Mouse (Mus musculus): ENCODE results near the gene Runx2. TPM values are rescaled to one million over a fixed set of nuclear protein-coding genes. Genes with fewer than 3 reads are reported as not detected.

Runx2 gene
- total and polyA plus RNA-seq, 3 experiments: not detected

DNA sequence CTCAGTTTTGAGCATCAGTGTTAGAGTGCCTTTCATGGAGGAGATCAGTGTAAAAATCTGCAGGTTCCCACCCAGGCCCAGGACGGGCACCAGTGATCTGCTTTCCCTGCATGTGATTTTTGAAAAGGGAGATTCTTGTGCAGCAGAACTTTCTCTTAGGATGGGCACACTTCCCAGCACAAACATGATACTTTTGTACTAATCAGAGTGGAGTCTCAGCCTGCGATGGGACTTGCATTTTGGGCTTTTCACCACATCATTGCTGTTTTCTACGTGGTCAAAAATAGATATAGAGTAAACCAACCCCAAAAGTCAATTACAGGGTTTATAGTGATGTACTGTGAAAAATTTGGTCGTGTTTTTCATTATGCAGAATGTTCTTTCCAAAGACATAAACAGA is 27.6 kb upstream of the Runx2 start:
- TF ChIP-seq CTCF (IDR thresholded peaks at IDR 0.05 in 2 of 3, conservative IDR thresholded peaks at IDR 0.05 in 1 of 3; ENCODE audit: control insufficient read depth in 1 of 3, insufficient read depth in 1 of 3, low read depth in 2 of 3, low read length in 3 of 3, poor library complexity in 1 of 3, severe bottlenecking in 1 of 3) (no peak), MAFK (IDR thresholded peaks at IDR 0.05; ENCODE audit: borderline replicate concordance, low read depth, low read length) (no peak), SMC3 (IDR thresholded peaks at IDR 0.05; ENCODE audit: low read depth, low read length) (no peak), ELF1 (IDR thresholded peaks at IDR 0.05; ENCODE audit: low read depth, low read length) (no peak), KAT2A (conservative IDR thresholded peaks at IDR 0.05; ENCODE audit: low read depth, low read length) (no peak), RCOR1 (IDR thresholded peaks at IDR 0.05; ENCODE audit: low read depth, low read length) (no peak), POLR2A (IDR thresholded peaks at IDR 0.05; ENCODE audit: control insufficient read depth in 1 of 2, insufficient read depth in 1 of 2, low read depth in 1 of 2, low read length in 2 of 2, poor library complexity in 1 of 2) (no peak), BHLHE40 (IDR thresholded peaks at IDR 0.05; ENCODE audit: borderline replicate concordance, low read depth, low read length) (no peak), MAZ (IDR thresholded peaks at IDR 0.05; ENCODE audit: low read depth, low read length) (no peak), USF2 (IDR thresholded peaks at IDR 0.05; ENCODE audit: borderline replicate concordance in 1 of 2, insufficient read depth in 1 of 2, low read depth in 1 of 2, low read length in 2 of 2) (no peak), ZMIZ1 (IDR thresholded peaks at IDR 0.05; ENCODE audit: low read depth, low read length) (no peak), TCF12 (IDR thresholded peaks at IDR 0.05; ENCODE audit: low read depth, low read length) (no peak), ETS1 (IDR thresholded peaks at IDR 0.05; ENCODE audit: low read depth, low read length) (no peak), SIN3A (IDR thresholded peaks at IDR 0.05; ENCODE audit: low read length) (no peak), EP300 (IDR thresholded peaks at IDR 0.05; ENCODE audit: low read depth in 1 of 2, low read length in 2 of 2) (no peak), POLR2AphosphoS2 (IDR thresholded peaks at IDR 0.05; ENCODE audit: low read length) (no peak), ZNF384 (IDR thresholded peaks at IDR 0.05; ENCODE audit: low read depth, low read length) (no peak), E2F4 (IDR thresholded peaks at IDR 0.05; ENCODE audit: borderline replicate concordance, low read depth, low read length) (no peak)
- H3K9me3 ChIP-seq (replicated peaks; ENCODE audit: insufficient read depth, low read length): no peaks in the 10 kb centered on the region
- no peaks in the 10 kb centered on the region for H3K79me2 ChIP-seq (ENCODE audit: control insufficient read depth, insufficient read depth, low read length, poor library complexity)
- H3K4me3 ChIP-seq (ENCODE audit: control insufficient read depth in 1 of 2, insufficient read depth in 1 of 2, low read depth in 2 of 2, low read length in 2 of 2): no peak overlapping the region
- no peaks in the 10 kb centered on the region for H3K4me1 ChIP-seq (ENCODE audit: control insufficient read depth in 1 of 2, insufficient read depth in 2 of 2, low read length in 2 of 2)
- H3K36me3 ChIP-seq (ENCODE audit: control insufficient read depth in 1 of 2, insufficient read depth in 2 of 2, low read length in 2 of 2): no peaks in the 10 kb centered on the region
- no peaks in the 10 kb centered on the region for H3K27me3 ChIP-seq (ENCODE audit: control insufficient read depth in 1 of 2, insufficient read depth in 2 of 2, low read length in 2 of 2)
- no peak overlapping the region for H3K9ac ChIP-seq (ENCODE audit: control insufficient read depth, low read depth, low read length, poor library complexity, severe bottlenecking)
- DNase-seq (ENCODE audit: low read depth, low spot score): no peak
- no peak overlapping the region for H3K27ac ChIP-seq (ENCODE audit: control insufficient read depth, low read depth, low read length)

DNA sequence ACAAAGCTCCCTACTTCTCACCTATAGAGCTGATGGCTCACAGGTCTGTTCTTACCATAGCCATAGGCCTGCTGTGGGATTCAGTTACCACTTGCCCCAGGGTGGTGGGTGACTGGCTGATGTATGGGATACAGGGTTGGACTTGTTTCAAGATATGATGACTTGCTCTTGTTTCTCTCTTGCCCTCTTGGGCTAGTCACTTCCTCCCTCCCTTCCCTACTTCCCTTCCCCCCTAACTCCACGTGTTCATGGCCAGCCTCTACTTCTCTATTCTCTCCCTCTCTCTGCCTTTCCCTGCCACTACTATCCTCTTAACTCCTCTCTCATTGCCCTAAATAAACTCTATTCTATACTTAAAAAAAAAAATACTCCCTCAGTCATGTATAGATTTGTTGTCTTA is 16.6 kb upstream of the Runx2 start:
- H3K36me3 ChIP-seq (ENCODE audit: control insufficient read depth in 1 of 2, insufficient read depth in 2 of 2, low read length in 2 of 2): peaks cover 0 to 29% of the 10 kb centered on the region in 2 experiments; a peak in 2 of 4 replicates
- H3K27ac ChIP-seq (ENCODE audit: control insufficient read depth, low read depth, low read length): no peak overlapping the region
- no peak overlapping the region for H3K9ac ChIP-seq (ENCODE audit: control insufficient read depth, low read depth, low read length, poor library complexity, severe bottlenecking)
- peak; percentile 64 for DNase-seq (ENCODE audit: low read depth, low spot score)
- TF ChIP-seq MAX (IDR thresholded peaks at IDR 0.05; ENCODE audit: low read length) (peak; percentile 82), RAD21 (IDR thresholded peaks at IDR 0.05; ENCODE audit: low read depth, low read length) (no peak), MYC (IDR thresholded peaks at IDR 0.05; ENCODE audit: low read depth, low read length) (peak; percentile 86)
- H3K9me3 ChIP-seq (replicated peaks; ENCODE audit: insufficient read depth, low read length): no peaks in the 10 kb centered on the region
- H3K27me3 ChIP-seq (ENCODE audit: control insufficient read depth in 1 of 2, insufficient read depth in 2 of 2, low read length in 2 of 2): no peaks in the 10 kb centered on the region
- peaks cover 18 to 25% of the 10 kb centered on the region in 2 experiments for H3K4me1 ChIP-seq (ENCODE audit: control insufficient read depth in 1 of 2, insufficient read depth in 2 of 2, low read length in 2 of 2)
- no peak overlapping the region for H3K4me3 ChIP-seq (ENCODE audit: control insufficient read depth in 1 of 2, insufficient read depth in 1 of 2, low read depth in 2 of 2, low read length in 2 of 2)
- no peaks in the 10 kb centered on the region for H3K79me2 ChIP-seq (ENCODE audit: control insufficient read depth, insufficient read depth, low read length, poor library complexity)
